12 mouse cellular contexts compared by ENCODE assay signal in the genomic region with DNA sequence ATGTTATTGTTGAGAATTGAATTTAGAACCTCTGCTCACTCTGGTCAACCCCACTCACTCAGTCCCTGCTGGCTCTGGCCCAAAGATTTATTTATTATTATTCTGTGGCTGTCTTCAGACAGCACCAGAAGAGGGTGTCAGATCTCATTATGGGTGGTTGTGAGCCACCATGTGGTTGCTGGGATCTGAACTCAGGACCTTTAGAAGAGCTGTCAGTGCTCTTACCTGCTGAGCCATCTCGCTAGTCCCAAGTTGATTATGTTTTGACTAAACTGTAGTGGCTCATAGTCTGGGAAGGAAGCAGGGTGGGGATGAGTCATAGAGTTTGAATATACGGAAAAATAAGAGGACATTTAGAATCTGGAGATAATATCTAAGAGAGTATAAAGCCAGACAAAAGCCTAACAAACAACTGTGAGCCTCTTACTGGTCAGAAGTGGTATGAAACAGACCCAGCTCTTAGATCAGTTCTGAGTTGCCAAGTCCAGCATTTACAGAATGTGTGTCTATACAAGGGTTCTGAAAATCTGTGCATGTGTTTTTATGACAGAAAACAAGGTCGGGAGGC. TPM values are rescaled to one million over a fixed set of nuclear protein-coding genes. Genes with fewer than 3 reads are reported as not detected.
"Had no signal": no experiment of that assay in that cellular context is flagged by ENCODE, and none has a peak within 500 bp of the region (broad histone marks: within the 10 kb centered on the region; RNA-seq: fewer than 3 reads in every experiment).

No protein-coding gene starts in this region.

- H3K4me1 ChIP-seq: limb, embryonic 12.5 days; liver, embryonic 13.5 days; midbrain, embryonic 13.5 days had no signal

- H3K4me2 ChIP-seq: limb, embryonic 12.5 days; liver, embryonic 13.5 days; midbrain, embryonic 13.5 days had no signal

- H3K4me3 ChIP-seq: layer of hippocampus, adult 2 months; limb, embryonic 12.5 days; liver, embryonic 13.5 days; midbrain, embryonic 13.5 days had no signal

- H3K36me3 ChIP-seq: limb, embryonic 12.5 days; liver, embryonic 13.5 days; midbrain, embryonic 13.5 days had no signal

- DNase-seq: kidney, postnatal 10 days; kidney, postnatal 4 days; liver; liver, embryonic 13.5 days; liver, postnatal 0 days; right cerebral cortex, postnatal 14 days; thymus, postnatal 4 days had no signal

- H3K27me3 ChIP-seq: limb, embryonic 12.5 days; liver, embryonic 13.5 days; midbrain, embryonic 13.5 days had no signal

- H3K9ac ChIP-seq: limb, embryonic 12.5 days; liver, embryonic 13.5 days; liver, postnatal 0 days; midbrain, embryonic 13.5 days had no signal

- H3K9me3 ChIP-seq: limb, embryonic 12.5 days; liver, embryonic 13.5 days; midbrain, embryonic 13.5 days had no signal

- ATAC-seq: liver, postnatal 0 days; midbrain, embryonic 13.5 days had no signal

- H3K27ac ChIP-seq: layer of hippocampus, adult 2 months; limb, embryonic 12.5 days; liver, embryonic 13.5 days; midbrain, embryonic 13.5 days; stomach, postnatal 0 days had no signal

RNA-seq across cellular contexts. Expression of gene Wwtr1, which starts 36.8 kb away (rescaled TPM):
- total RNA-seq: megakaryocyte progenitor cell, adult 5-6 weeks had no signal
